In the genomic region with DNA sequence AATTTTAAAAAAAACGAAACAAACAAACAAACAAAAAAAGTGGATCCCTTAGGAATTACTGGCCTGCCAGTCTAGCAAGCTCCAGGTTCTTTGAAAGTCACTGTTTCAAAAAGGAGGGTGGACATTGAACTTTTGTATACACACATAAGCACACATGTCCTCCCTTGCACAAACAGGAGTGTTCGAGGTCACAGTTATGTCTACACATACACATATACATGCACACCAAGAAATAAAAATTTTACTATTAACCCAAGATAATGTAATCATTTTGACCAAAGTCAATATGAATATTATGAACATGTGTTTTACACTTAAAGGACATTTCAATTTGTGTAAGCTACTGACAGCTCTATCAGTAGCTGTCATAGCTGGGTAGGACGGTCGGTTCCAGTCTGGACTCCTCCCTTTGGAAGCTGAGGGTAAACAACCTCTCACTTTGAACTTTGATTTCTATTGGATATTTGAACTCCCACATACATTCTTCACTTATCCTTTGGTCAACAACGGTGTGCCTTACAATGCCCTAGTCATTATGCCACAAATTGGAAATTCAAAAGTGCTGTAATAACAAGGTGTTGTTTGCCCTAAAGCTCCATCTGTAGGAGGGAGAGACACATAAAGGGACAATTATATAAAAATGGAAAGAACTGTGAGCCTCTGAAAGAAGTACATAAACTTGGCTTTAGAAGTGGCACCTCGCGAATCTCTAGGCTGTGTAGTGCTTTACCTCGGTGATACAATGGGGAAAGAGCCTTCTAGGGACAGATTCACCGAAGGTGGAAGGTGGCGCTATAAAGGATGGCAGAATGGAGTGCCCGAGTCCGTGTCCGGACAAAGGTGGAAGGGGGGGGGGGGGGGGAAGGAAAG, we compare ENCODE assay signal across 10 mouse cellular contexts. TPM values are rescaled to one million over a fixed set of nuclear protein-coding genes. Genes with fewer than 3 reads are reported as not detected.
A peak's percentile ranks its signal among the peaks of the same experiment; 100 is the strongest.
DNase-seq lines count a peak whose midpoint lies in the region; ATAC-seq and TF ChIP-seq lines count a peak whose summit lies in the region.
"Had no signal": no experiment of that assay in that cellular context is flagged by ENCODE, and none has a peak within 500 bp of the region (broad histone marks: within the 10 kb centered on the region; RNA-seq: fewer than 3 reads in every experiment).

No protein-coding gene starts in this region.

- ATAC-seq in forebrain, embryonic 13.5 days: no peak
- ATAC-seq in limb, embryonic 14.5 days (ENCODE audit: low FRiP score, low read depth): no peak
- ATAC-seq in neural tube, embryonic 14.5 days (ENCODE audit: low read depth): no peak

- H3K36me3 ChIP-seq in kidney, adult 2 months (ENCODE audit: control insufficient read depth, insufficient read depth, low read length): no peaks in the 10 kb centered on the region
- peaks cover 4% of the 10 kb centered on the region for H3K36me3 ChIP-seq in forebrain, embryonic 13.5 days (ENCODE audit: poor library complexity, severe bottlenecking)
- peaks cover 10% of the 10 kb centered on the region for H3K36me3 ChIP-seq in limb, embryonic 14.5 days (ENCODE audit: control insufficient read depth, insufficient read depth, low read length)
- H3K36me3 ChIP-seq in neural tube, embryonic 14.5 days (ENCODE audit: control insufficient read depth, insufficient read depth, low read length): no peaks in the 10 kb centered on the region

- no peak for TF ChIP-seq POLR2A in kidney, adult 2 months (IDR thresholded peaks at IDR 0.05; ENCODE audit: low read depth, low read length)
- TF ChIP-seq POLR2A in limb, embryonic 14.5 days (IDR thresholded peaks at IDR 0.05; ENCODE audit: borderline replicate concordance, extremely low read depth, insufficient read depth, insufficient read length): no peak

- peak overlapping the region; percentile 41; the same call in 1 of the 2 replicates for H3K27ac ChIP-seq in kidney, adult 2 months (ENCODE audit: insufficient read depth, low read depth, low read length)
- H3K27ac ChIP-seq in forebrain, embryonic 13.5 days: no peak overlapping the region; the same call in 1 of the 2 replicates
- no peak overlapping the region for H3K27ac ChIP-seq in limb, embryonic 14.5 days (replicated peaks; ENCODE audit: low read depth, low read length)
- peak overlapping the region; percentile 86; the same call in 1 of the 2 replicates for H3K27ac ChIP-seq in neural tube, embryonic 14.5 days (ENCODE audit: low read depth, low read length)

- peak overlapping the region; percentile 83 for H3K4me2 ChIP-seq in forebrain, embryonic 13.5 days
- peak overlapping the region; percentile 83 for H3K4me2 ChIP-seq in limb, embryonic 14.5 days (replicated peaks; ENCODE audit: low read depth, low read length, severe bottlenecking)
- peak overlapping the region; percentile 64 for H3K4me2 ChIP-seq in neural tube, embryonic 14.5 days (ENCODE audit: low read depth, low read length)

- no peaks in the 10 kb centered on the region for H3K27me3 ChIP-seq in kidney, adult 2 months (replicated peaks; ENCODE audit: control insufficient read depth, insufficient read depth, low read length)
- H3K27me3 ChIP-seq in forebrain, embryonic 13.5 days: no peaks in the 10 kb centered on the region
- no peaks in the 10 kb centered on the region for H3K27me3 ChIP-seq in limb, embryonic 14.5 days (ENCODE audit: control insufficient read depth, insufficient read depth, low read length)
- H3K27me3 ChIP-seq in neural tube, embryonic 14.5 days (ENCODE audit: control insufficient read depth, insufficient read depth, low read length): peaks cover 3% of the 10 kb centered on the region; the same call in 1 of the 2 replicates

- peaks cover 17% of the 10 kb centered on the region for H3K4me1 ChIP-seq in kidney, adult 2 months (ENCODE audit: control insufficient read depth, insufficient read depth, low read length)
- peaks cover 35% of the 10 kb centered on the region for H3K4me1 ChIP-seq in forebrain, embryonic 13.5 days
- peaks cover 29% of the 10 kb centered on the region for H3K4me1 ChIP-seq in limb, embryonic 14.5 days (ENCODE audit: control insufficient read depth, insufficient read depth, low read length)
- peaks cover 26% of the 10 kb centered on the region for H3K4me1 ChIP-seq in neural tube, embryonic 14.5 days (ENCODE audit: control insufficient read depth, insufficient read depth, low read length)

- H3K9ac ChIP-seq in forebrain, embryonic 13.5 days: peak overlapping the region; percentile 63; the same call in 1 of the 2 replicates
- 0 out of 2 replicates have a peak overlapping the region, but pooled peaks have one; percentile 7 for H3K9ac ChIP-seq in limb, embryonic 14.5 days (ENCODE audit: low read depth, low read length, severe bottlenecking)
- H3K9ac ChIP-seq in neural tube, embryonic 14.5 days (replicated peaks; ENCODE audit: low read depth, low read length): no peak overlapping the region

- DNase-seq in kidney, adult 2 months: peak; percentile 33
- no peak for DNase-seq in kidney, postnatal 36 days
- DNase-seq in limb, embryonic 14.5 days (ENCODE audit: low spot score): no peak
- DNase-seq in frontal cortex, postnatal 14 days (ENCODE audit: low spot score in 2 of 2): no peak
- no peak for DNase-seq in T-cell, adult 2 months (ENCODE audit: low spot score)
- no peak for DNase-seq in layer of hippocampus, postnatal 25 days (ENCODE audit: extremely low spot score in 1 of 2, low spot score in 1 of 2)

- no peak overlapping the region for H3K4me3 ChIP-seq in kidney, adult 2 months (ENCODE audit: insufficient read depth, low read depth, low read length)
- H3K4me3 ChIP-seq in forebrain, embryonic 13.5 days: peak overlapping the region; percentile 92
- peak overlapping the region; percentile 80 for H3K4me3 ChIP-seq in limb, embryonic 14.5 days (replicated peaks; ENCODE audit: low read length)
- H3K4me3 ChIP-seq in neural tube, embryonic 14.5 days (ENCODE audit: low read depth, low read length): no peak overlapping the region

- no peaks in the 10 kb centered on the region for H3K9me3 ChIP-seq in forebrain, embryonic 13.5 days (replicated peaks)
- no peaks in the 10 kb centered on the region for H3K9me3 ChIP-seq in limb, embryonic 14.5 days (ENCODE audit: control insufficient read depth, low read length)
- no peaks in the 10 kb centered on the region for H3K9me3 ChIP-seq in neural tube, embryonic 14.5 days (ENCODE audit: control insufficient read depth, low read length)

- WGBS in kidney, adult 2 months: 41% methylated on average over 13 of the region's 13 CpGs
- WGBS in forebrain, embryonic 13.5 days: 31% methylated on average over 13 of the region's 13 CpGs
- WGBS in limb, embryonic 14.5 days: 35% methylated on average over 12 of the region's 13 CpGs
- 35% methylated on average over 13 of the region's 13 CpGs for WGBS in neural tube, embryonic 14.5 days

- TF ChIP-seq CTCF in kidney, adult 2 months (conservative IDR thresholded peaks at IDR 0.05; ENCODE audit: insufficient read depth, insufficient read length, low read depth, low read length): no peak

RNA-seq across cellular contexts. Expression of gene Dhcr24, which starts 1.3 kb away (rescaled TPM):
- 242 and 276 TPM in 2 replicates for polyA plus RNA-seq in kidney, adult 2 months (2012; rRNA removed)
- polyA plus RNA-seq in forebrain, embryonic 13.5 days (2015; fragmentation: Nextera tagmentation; extraction: Ambion mirVana): 6.5 and 8.5 TPM in 2 replicates
- 57.6 and 66.1 TPM in 2 replicates for polyA plus RNA-seq in limb, embryonic 14.5 days (2012; rRNA removed)
- polyA plus RNA-seq in limb, embryonic 14.5 days (2014; fragmentation: Nextera tagmentation; extraction: Ambion mirVana): 19.3 and 19.4 TPM in 2 replicates
- 24.0 and 24.3 TPM in 2 replicates for polyA plus RNA-seq in neural tube, embryonic 14.5 days (2014; fragmentation: Nextera tagmentation; extraction: Ambion mirVana)
- 10 to 100 TPM; 72.3 to 77.3 TPM for total RNA-seq in layer of hippocampus, postnatal 25 days (2021)

RNA-seq across cellular contexts. Expression of gene Lexm, which starts 57.5 kb away (rescaled TPM):
- polyA plus RNA-seq in kidney, adult 2 months (2012; rRNA removed): not detected in 2 replicates
- 0.20 TPM in 1 of 2 replicates, not detected in the other for polyA plus RNA-seq in forebrain, embryonic 13.5 days (2015; fragmentation: Nextera tagmentation; extraction: Ambion mirVana)
- not detected in 2 replicates for polyA plus RNA-seq in limb, embryonic 14.5 days (2012; rRNA removed)
- not detected in 2 replicates for polyA plus RNA-seq in limb, embryonic 14.5 days (2014; fragmentation: Nextera tagmentation; extraction: Ambion mirVana)
- polyA plus RNA-seq in neural tube, embryonic 14.5 days (2014; fragmentation: Nextera tagmentation; extraction: Ambion mirVana): not detected in 2 replicates
- total RNA-seq in layer of hippocampus, postnatal 25 days (2021): not detected
- total RNA-seq: layer of hippocampus, adult 18-20 months had no signal
- polyA plus RNA-seq: spleen, adult 2 months had no signal

Comparison
In these comparisons a context has a peak if more than half of its experiments do, and no peak if none do; other contexts are left out.
1. H3K27ac ChIP-seq: peak in kidney, adult 2 months (single experiment) and neural tube, embryonic 14.5 days (single experiment); none in forebrain, embryonic 13.5 days (single experiment) and limb, embryonic 14.5 days (single experiment).
2. H3K4me3 ChIP-seq: peak in forebrain, embryonic 13.5 days (single experiment) and limb, embryonic 14.5 days (single experiment); none in kidney, adult 2 months (single experiment) and neural tube, embryonic 14.5 days (single experiment).
3. Peak in every context shown above with its lines, with median percentiles within 50 percentile points of each other: H3K4me2 ChIP-seq.